17 mouse cellular contexts compared by ENCODE assay signal in the genomic region with DNA sequence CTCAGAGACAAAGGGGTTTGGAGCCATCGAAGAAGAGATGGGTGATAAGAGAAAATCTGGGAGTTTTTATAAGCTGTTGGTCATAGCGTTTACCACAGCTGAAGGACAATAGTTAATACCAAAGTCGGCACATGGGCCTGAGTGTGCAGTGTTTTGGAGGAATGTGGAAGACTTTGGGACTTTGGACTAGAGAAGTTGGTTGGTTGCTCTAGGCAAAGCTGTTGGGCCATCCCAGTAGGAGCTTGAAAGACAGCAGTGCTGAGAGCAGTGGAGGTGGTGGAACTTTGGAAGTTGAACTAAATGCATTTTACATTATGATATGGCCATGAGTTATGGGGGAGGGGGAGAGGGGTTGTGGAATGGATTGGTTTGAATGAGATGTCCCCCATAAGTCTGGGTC.
"Had no signal": no experiment of that assay in that cellular context is flagged by ENCODE, and none has a peak within 500 bp of the region (broad histone marks: within the 10 kb centered on the region; RNA-seq: fewer than 3 reads in every experiment).

No protein-coding gene starts in this region.

- H3K4me1 ChIP-seq: midbrain, embryonic 13.5 days; midbrain, embryonic 15.5 days had no signal

- ATAC-seq: lung, postnatal 0 days; midbrain, embryonic 13.5 days; midbrain, embryonic 15.5 days had no signal

- H3K9me3 ChIP-seq: lung, embryonic 15.5 days; megakaryocyte, embryonic 14.5 days; midbrain, embryonic 15.5 days; stomach, embryonic 15.5 days had no signal

- H3K9ac ChIP-seq: lung, embryonic 15.5 days; midbrain, embryonic 13.5 days; midbrain, embryonic 15.5 days; neural tube, embryonic 12.5 days; stomach, embryonic 15.5 days had no signal

- DNase-seq: lung, adult 2 months; lung, postnatal 14 days; lung, postnatal 36 days; right cerebral cortex, postnatal 14 days; thymus, adult 2 months; thymus, postnatal 25 days; thymus, postnatal 4 days had no signal

- H3K4me2 ChIP-seq: lung, embryonic 15.5 days; midbrain, embryonic 11.5 days; midbrain, embryonic 13.5 days; midbrain, embryonic 15.5 days; neural tube, embryonic 12.5 days; stomach, embryonic 15.5 days had no signal

- H3K27ac ChIP-seq: lung, embryonic 15.5 days; macrophage; midbrain, embryonic 13.5 days; midbrain, embryonic 15.5 days; neural tube, embryonic 12.5 days; stomach, embryonic 15.5 days; stomach, postnatal 0 days had no signal

- H3K4me3 ChIP-seq: lung, embryonic 15.5 days; megakaryocyte, embryonic 14.5 days; midbrain, embryonic 13.5 days; midbrain, embryonic 15.5 days; neural tube, embryonic 12.5 days; stomach, embryonic 15.5 days had no signal

- H3K27me3 ChIP-seq: lung, embryonic 15.5 days; megakaryocyte, embryonic 14.5 days; midbrain, embryonic 13.5 days; midbrain, embryonic 15.5 days; neural tube, embryonic 12.5 days; stomach, embryonic 15.5 days had no signal
